Mouse (Mus musculus) liver, adult 2 months (tissue): ENCODE measurements at regions not wholly inside any gene's neighbourhood (a gene's known extent, or its start where the extent isn't known, plus 50 kb on each side); places are given as distances from the start of the nearest gene placed in this dataset.

Experiments
- DNase-seq: peaks from one replicate; pipeline ENCODE4 v3.0.0-alpha.2; 2011; ENCODE audit warnings: low read depth, low spot score; ENCODE audit errors: extremely low read depth
- H3K27ac ChIP-seq: fragments of 200-500 bp; replicated peaks from 2 replicates; pipeline ENCODE4 v1.5.1; 2012; ENCODE audit warnings: low read depth, mild to moderate bottlenecking, control low read depth, inconsistent platforms, low read length; ENCODE audit not compliant: insufficient read depth
- H3K27me3 ChIP-seq: fragments of 200-500 bp; 2 replicates; pipeline ENCODE4 v1.6.1; 2012; ENCODE audit warnings: mild to moderate bottlenecking, moderate library complexity, low read length, inconsistent platforms; ENCODE audit not compliant: control insufficient read depth, insufficient read depth
- H3K36me3 ChIP-seq: fragments of 200-500 bp; 2 replicates; pipeline ENCODE4 v1.6.1; 2012; ENCODE audit warnings: low read length, inconsistent platforms; ENCODE audit not compliant: control insufficient read depth, insufficient read depth
- H3K4me1 ChIP-seq: fragments of 200-500 bp; 2 replicates; pipeline ENCODE4 v1.6.1; 2011; ENCODE audit warnings: low read length; ENCODE audit not compliant: control insufficient read depth, insufficient read depth
- H3K4me3 ChIP-seq: fragments of 200-500 bp; 2 replicates; pipeline ENCODE4 v1.5.1; 2011; ENCODE audit warnings: low read depth, mild to moderate bottlenecking, control low read depth, low read length, moderate library complexity; ENCODE audit not compliant: insufficient read depth
- H3K79me2 ChIP-seq: fragments of 200-500 bp; 2 replicates; pipeline ENCODE4 v1.6.1; 2012; ENCODE audit warnings: inconsistent platforms, mild to moderate bottlenecking, low read length, moderate library complexity; ENCODE audit not compliant: control insufficient read depth, insufficient read depth
- H3K9ac ChIP-seq: fragments of 200-500 bp; 2 replicates; pipeline ENCODE4 v1.6.1; 2012; ENCODE audit warnings: low read depth, mild to moderate bottlenecking, control low read depth, inconsistent platforms, low read length
- CTCF ChIP-seq: fragments of 200-500 bp; IDR thresholded peaks from 2 replicates; pipeline ENCODE4 v1.5.1; 2011; ENCODE audit warnings: low read depth, low read length, control low read depth
- POLR2A ChIP-seq: fragments of 200-500 bp; IDR thresholded peaks from 2 replicates; pipeline ENCODE4 v1.6.1; 2011; ENCODE audit warnings: low read length, control low read depth; ENCODE audit not compliant: insufficient read depth; ENCODE audit errors: extremely low read depth
- WGBS: fragments of 180-500 bp; shearing (Covaris S2); methylation state at CpG from one replicate; pipeline ENCODE4 v1.1.7; 2018; 5-methylcytosine and 5-hydroxymethylcytosine counted together

DNA sequence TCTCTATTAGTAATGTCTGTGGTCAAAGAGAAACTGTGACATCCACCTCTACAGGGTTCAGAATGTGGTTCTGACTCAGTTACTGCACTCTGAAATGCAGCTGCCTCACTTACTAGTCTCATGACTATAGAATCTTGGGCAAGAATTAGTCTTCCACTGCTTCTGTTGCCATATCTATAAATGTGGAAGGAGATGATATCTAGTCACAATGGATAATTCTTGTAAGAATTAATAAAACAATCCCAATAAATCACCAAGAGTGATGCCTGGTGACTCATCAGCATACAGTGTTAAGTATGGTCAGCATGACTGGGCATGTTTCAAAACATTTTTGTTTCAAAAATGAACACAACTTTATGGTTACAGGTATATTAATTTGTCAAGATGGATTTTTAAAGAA lies 344.8 kb downstream of the Ets1 start:
- no peak for DNase-seq
- no peaks in the 10 kb centered on the region for H3K79me2 ChIP-seq
- TF ChIP-seq CTCF: no peak
- TF ChIP-seq POLR2A: no peak
- H3K9ac ChIP-seq: no peak overlapping the region
- no peaks in the 10 kb centered on the region for H3K27me3 ChIP-seq
- no peaks in the 10 kb centered on the region for H3K4me1 ChIP-seq
- no peaks in the 10 kb centered on the region for H3K36me3 ChIP-seq
- no peak overlapping the region for H3K4me3 ChIP-seq
- no peak overlapping the region for H3K27ac ChIP-seq

GRCm38 (mm10) chr9:32983182-32983581 lies 347.2 kb downstream of the Ets1 start:
- WGBS: 93% methylated on average over 2 of the region's 2 CpGs
- H3K79me2 ChIP-seq: no peaks in the 10 kb centered on the region
- H3K4me3 ChIP-seq: no peak overlapping the region
- no peaks in the 10 kb centered on the region for H3K27me3 ChIP-seq
- H3K4me1 ChIP-seq: no peaks in the 10 kb centered on the region
- TF ChIP-seq POLR2A: no peak
- no peak for TF ChIP-seq CTCF
- no peak overlapping the region for H3K27ac ChIP-seq
- DNase-seq: no peak
- H3K36me3 ChIP-seq: no peaks in the 10 kb centered on the region
- H3K9ac ChIP-seq: no peak overlapping the region

- H3K36me3 ChIP-seq: no peaks in the 10 kb centered on the region
- no peaks in the 10 kb centered on the region for H3K27me3 ChIP-seq
- DNase-seq: peak; percentile 33
Measured at GRCm38 (mm10) chr9:32986836-32987673, 351.0 kb downstream of the Ets1 start.

GRCm38 (mm10) chr9:32989006-32989405 lies 353.0 kb downstream of the Ets1 start:
- TF ChIP-seq POLR2A (no peak), CTCF (no peak)
- Histone ChIP-seq H3K4me1 (no peaks in the 10 kb centered on the region), H3K36me3 (no peaks in the 10 kb centered on the region), H3K9ac (no peak overlapping the region), H3K79me2 (no peaks in the 10 kb centered on the region), H3K27me3 (no peaks in the 10 kb centered on the region), H3K4me3 (no peak overlapping the region), H3K27ac (no peak overlapping the region)
- no peak for DNase-seq
- 86% methylated on average over 1 of the region's 1 CpGs for WGBS

More at GRCm38 (mm10) chr9:32986836-32987673, 351.0 kb downstream of the Ets1 start:
- TF ChIP-seq POLR2A (no peak), CTCF (no peak)
- Histone ChIP-seq H3K27ac (no peak overlapping the region), H3K4me1 (no peaks in the 10 kb centered on the region), H3K9ac (no peak overlapping the region), H3K4me3 (no peak overlapping the region), H3K79me2 (no peaks in the 10 kb centered on the region)
- 64% methylated on average over 9 of the region's 9 CpGs for WGBS

DNA sequence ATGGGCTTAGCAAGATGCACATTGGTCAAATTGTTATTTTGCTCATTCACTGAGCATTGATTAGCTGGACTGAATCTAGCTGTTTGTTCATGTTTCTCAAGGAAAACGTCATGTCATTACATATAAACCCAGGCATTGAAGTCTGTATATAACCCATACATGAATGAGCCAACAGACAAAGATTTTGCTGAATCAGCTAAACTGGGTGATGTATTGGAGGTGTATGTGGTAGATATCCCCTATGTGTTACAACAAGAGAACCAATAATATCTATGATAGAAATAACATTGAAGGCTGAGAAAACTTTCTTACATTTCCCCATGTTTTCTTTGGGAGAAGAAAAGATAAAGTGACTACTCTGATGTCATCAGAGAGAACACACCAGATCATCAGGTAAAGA lies 362.3 kb downstream of the Ets1 start:
- no peaks in the 10 kb centered on the region; the same call in 1 of the 2 replicates for H3K27me3 ChIP-seq
- WGBS: 71% methylated on average over 1 of the region's 1 CpGs

GRCm38 (mm10) chr9:33000691-33001164 lies 364.7 kb downstream of the Ets1 start:
- TF ChIP-seq CTCF: no peak
- TF ChIP-seq POLR2A: no peak
- Histone ChIP-seq H3K4me1 (no peaks in the 10 kb centered on the region), H3K79me2 (no peaks in the 10 kb centered on the region), H3K27me3 (no peaks in the 10 kb centered on the region; the same call in 1 of the 2 replicates), H3K9ac (no peak overlapping the region), H3K4me3 (no peak overlapping the region), H3K36me3 (no peaks in the 10 kb centered on the region), H3K27ac (peak overlapping the region; percentile 39; the same call in 1 of the 2 replicates)
- 69% methylated on average over 7 of the region's 7 CpGs for WGBS
- no peak for DNase-seq

More for the DNA sequence above, 362.3 kb downstream of the Ets1 start:
- no peak overlapping the region for H3K9ac ChIP-seq
- no peaks in the 10 kb centered on the region for H3K4me1 ChIP-seq
- no peaks in the 10 kb centered on the region for H3K36me3 ChIP-seq
- TF ChIP-seq POLR2A (no peak), CTCF (no peak)
- no peaks in the 10 kb centered on the region for H3K79me2 ChIP-seq
- H3K4me3 ChIP-seq: no peak overlapping the region
- no peak overlapping the region for H3K27ac ChIP-seq
- DNase-seq: no peak
